Mouse (Mus musculus): ENCODE data around the gene Arid4b. TPM values are rescaled to one million over a fixed set of nuclear protein-coding genes. Genes with fewer than 3 reads are reported as not detected.
A peak's percentile ranks its signal among the peaks of the same experiment; 100 is the strongest.
"Not testable (repeated sequence)": the region's sequence is repeated elsewhere in the genome, so short reads cannot be mapped to it uniquely, and the experiment has no call there.

The Arid4b gene
- polyA plus RNA-seq, 2 experiments: 5.2 to 11.7 TPM

DNA sequence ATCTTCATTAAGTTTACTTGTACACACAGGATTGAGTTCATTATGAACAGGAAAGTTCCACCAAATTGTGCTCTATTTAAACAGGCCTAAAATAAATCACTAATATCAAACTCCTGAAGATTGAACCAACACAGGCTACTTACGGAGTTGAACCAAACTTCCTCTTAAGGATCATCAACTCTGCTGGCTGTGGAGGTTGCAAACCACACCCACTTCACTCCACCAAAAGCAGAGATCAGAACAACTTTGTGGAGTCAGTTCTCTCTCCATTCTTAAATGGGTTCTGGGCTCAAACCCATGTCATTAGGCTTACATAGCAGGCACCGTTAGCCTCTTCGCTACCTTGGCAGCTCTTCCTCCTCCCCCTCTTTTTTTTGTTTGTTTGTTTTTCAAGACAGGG lies 44.2 kb upstream of the Arid4b start:
- Histone ChIP-seq H3K4me1 (replicated peaks; ENCODE audit: control insufficient read depth in 2 of 2, insufficient read depth in 2 of 2, low read length in 1 of 2) (peaks cover 21% of the 10 kb centered on the region in 2 experiments), H3K27me3 (ENCODE audit: control insufficient read depth, insufficient read depth, low read length) (no peaks in the 10 kb centered on the region), H3K36me3 (replicated peaks; ENCODE audit: control insufficient read depth, insufficient read depth, low read depth) (peaks cover 23% of the 10 kb centered on the region), H3K9me3 (ENCODE audit: control insufficient read depth, low read length) (no peaks in the 10 kb centered on the region), H3K27ac (peak overlapping the region; percentile 63), H3K4me3 (ENCODE audit: insufficient read depth in 1 of 2, low read depth in 2 of 2, low read length in 2 of 2) (no peak overlapping the region), H3K9ac (replicated peaks) (no peak overlapping the region), H3K4me2 (ENCODE audit: low read depth) (peak overlapping the region; percentile 23; the same call in 1 of the 2 replicates)
- TF ChIP-seq CTCF (IDR thresholded peaks at IDR 0.05; ENCODE audit: low read depth) (no peak), EP300 (IDR thresholded peaks at IDR 0.05; ENCODE audit: low read depth) (no peak)
- 60% methylated on average over 3 of the region's 3 CpGs for WGBS (ENCODE audit: insufficient replicate concordance)
- ATAC-seq (ENCODE audit: insufficient read depth) (peak; percentile 34; the same call in 1 of the 2 replicates), DNase-seq (ENCODE audit: low read depth in 3 of 3, low spot score in 3 of 3) (no peak)

GRCm38 (mm10) chr13:14021417-14021816 lies 41.6 kb upstream of the Arid4b start:
- peaks cover 21 to 26% of the 10 kb centered on the region in 2 experiments for H3K4me1 ChIP-seq (replicated peaks; ENCODE audit: control insufficient read depth in 2 of 2, insufficient read depth in 2 of 2, low read length in 1 of 2)
- not testable (repeated sequence) for H3K27me3 ChIP-seq (ENCODE audit: control insufficient read depth, insufficient read depth, low read length); H3K27ac ChIP-seq; H3K9ac ChIP-seq (replicated peaks); H3K9me3 ChIP-seq (ENCODE audit: control insufficient read depth, low read length); DNase-seq (ENCODE audit: low read depth in 3 of 3, low spot score in 3 of 3)
- 16% methylated on average over 9 of the region's 12 CpGs for WGBS (ENCODE audit: insufficient replicate concordance)
- H3K4me2 ChIP-seq (ENCODE audit: low read depth): peak overlapping the region; percentile 40
- ATAC-seq (ENCODE audit: insufficient read depth): peak; percentile 74; the same call in 1 of the 2 replicates
- H3K4me3 ChIP-seq (ENCODE audit: insufficient read depth in 1 of 2, low read depth in 2 of 2, low read length in 2 of 2): 0 out of 4 replicates have a peak overlapping the region, but pooled peaks of 1 of the 2 experiments have one; percentile 21
- H3K36me3 ChIP-seq (replicated peaks; ENCODE audit: control insufficient read depth, insufficient read depth, low read depth): peaks cover 12% of the 10 kb centered on the region
- peak; percentile 64 for TF ChIP-seq EP300 (IDR thresholded peaks at IDR 0.05; ENCODE audit: low read depth)

DNA sequence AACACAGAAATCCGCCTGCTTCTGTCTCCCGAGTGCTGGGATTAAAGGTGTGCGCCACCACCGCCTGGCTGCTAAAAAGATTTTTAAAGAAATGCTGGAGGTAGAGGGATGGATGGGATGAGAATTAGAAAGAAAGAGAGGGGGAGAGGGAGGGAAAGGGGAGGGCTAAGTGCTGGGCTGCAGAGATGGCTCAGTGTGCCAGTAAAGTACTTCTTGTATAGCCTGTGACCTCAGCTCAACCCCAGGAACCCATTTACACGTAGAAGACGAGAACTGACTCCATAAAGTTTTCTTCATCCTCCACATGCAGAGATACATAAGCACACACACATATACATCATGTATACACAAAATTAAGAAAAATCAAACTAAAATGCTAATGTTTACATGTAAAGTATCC lies 37.5 kb upstream of the Arid4b start:
- H3K36me3 ChIP-seq (replicated peaks; ENCODE audit: control insufficient read depth, insufficient read depth, low read depth): peaks cover 24% of the 10 kb centered on the region
- H3K27ac ChIP-seq: no peak overlapping the region
- TF ChIP-seq CTCF (IDR thresholded peaks at IDR 0.05; ENCODE audit: low read depth): no peak
- no peak for TF ChIP-seq EP300 (IDR thresholded peaks at IDR 0.05; ENCODE audit: low read depth)
- DNase-seq (ENCODE audit: low read depth in 3 of 3, low spot score in 3 of 3): no peak
- no peaks in the 10 kb centered on the region for H3K9me3 ChIP-seq (ENCODE audit: control insufficient read depth, low read length)
- ATAC-seq (ENCODE audit: insufficient read depth): no peak
- no peak overlapping the region for H3K4me2 ChIP-seq (ENCODE audit: low read depth)
- no peaks in the 10 kb centered on the region for H3K27me3 ChIP-seq (ENCODE audit: control insufficient read depth, insufficient read depth, low read length)
- no peak overlapping the region for H3K4me3 ChIP-seq (ENCODE audit: insufficient read depth in 1 of 2, low read depth in 2 of 2, low read length in 2 of 2)
- peaks cover 9 to 22% of the 10 kb centered on the region in 2 experiments for H3K4me1 ChIP-seq (replicated peaks; ENCODE audit: control insufficient read depth in 2 of 2, insufficient read depth in 2 of 2, low read length in 1 of 2)
- 84% methylated on average over 6 of the region's 6 CpGs for WGBS (ENCODE audit: insufficient replicate concordance)
- no peak overlapping the region for H3K9ac ChIP-seq (replicated peaks)

DNA sequence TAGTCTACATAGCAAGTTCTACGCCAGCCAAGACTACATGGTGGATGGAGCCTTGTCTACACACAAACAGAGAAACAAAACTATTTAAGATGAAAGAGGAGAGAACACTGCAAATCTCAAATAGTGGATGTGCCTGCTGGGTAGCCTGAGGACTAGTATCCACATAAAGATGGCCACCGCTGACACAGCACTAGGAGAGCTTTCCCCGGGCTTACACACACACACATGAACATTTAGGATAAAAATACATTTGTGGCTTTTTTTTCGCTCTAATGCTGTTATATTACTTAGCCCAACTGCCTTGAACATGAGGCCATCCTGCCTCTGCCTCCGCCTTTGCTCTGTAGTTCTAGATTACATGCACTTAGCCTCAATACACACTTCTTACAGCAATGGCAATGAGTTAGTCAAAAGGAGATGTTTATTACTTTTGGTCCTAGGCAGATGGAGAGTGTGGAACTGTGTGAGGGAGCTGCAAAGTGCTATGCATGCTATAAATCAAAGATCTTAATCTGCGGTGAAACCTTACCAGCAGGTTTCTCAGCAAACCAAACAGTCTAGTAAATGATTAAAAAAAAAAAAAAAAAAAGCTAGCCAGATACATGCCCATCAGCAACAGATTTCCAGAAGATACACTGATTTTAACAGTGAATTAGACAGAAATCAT lies 36.7 kb upstream of the Arid4b start:
- H3K4me2 ChIP-seq (ENCODE audit: low read depth): no peak overlapping the region
- no peaks in the 10 kb centered on the region for H3K27me3 ChIP-seq (ENCODE audit: control insufficient read depth, insufficient read depth, low read length)
- peaks cover 24% of the 10 kb centered on the region for H3K36me3 ChIP-seq (replicated peaks; ENCODE audit: control insufficient read depth, insufficient read depth, low read depth)
- 75% methylated on average over 6 of the region's 6 CpGs for WGBS (ENCODE audit: insufficient replicate concordance)
- no peaks in the 10 kb centered on the region for H3K9me3 ChIP-seq (ENCODE audit: control insufficient read depth, low read length)
- H3K9ac ChIP-seq (replicated peaks): no peak overlapping the region
- H3K27ac ChIP-seq: no peak overlapping the region
- no peak for TF ChIP-seq CTCF (IDR thresholded peaks at IDR 0.05; ENCODE audit: low read depth)
- TF ChIP-seq EP300 (IDR thresholded peaks at IDR 0.05; ENCODE audit: low read depth): no peak
- H3K4me3 ChIP-seq (ENCODE audit: insufficient read depth in 1 of 2, low read depth in 2 of 2, low read length in 2 of 2): no peak overlapping the region
- DNase-seq (ENCODE audit: low read depth in 3 of 3, low spot score in 3 of 3) (no peak), ATAC-seq (ENCODE audit: insufficient read depth) (no peak)
- H3K4me1 ChIP-seq (replicated peaks; ENCODE audit: control insufficient read depth in 2 of 2, insufficient read depth in 2 of 2, low read length in 1 of 2): peaks cover 12 to 29% of the 10 kb centered on the region in 2 experiments

DNA sequence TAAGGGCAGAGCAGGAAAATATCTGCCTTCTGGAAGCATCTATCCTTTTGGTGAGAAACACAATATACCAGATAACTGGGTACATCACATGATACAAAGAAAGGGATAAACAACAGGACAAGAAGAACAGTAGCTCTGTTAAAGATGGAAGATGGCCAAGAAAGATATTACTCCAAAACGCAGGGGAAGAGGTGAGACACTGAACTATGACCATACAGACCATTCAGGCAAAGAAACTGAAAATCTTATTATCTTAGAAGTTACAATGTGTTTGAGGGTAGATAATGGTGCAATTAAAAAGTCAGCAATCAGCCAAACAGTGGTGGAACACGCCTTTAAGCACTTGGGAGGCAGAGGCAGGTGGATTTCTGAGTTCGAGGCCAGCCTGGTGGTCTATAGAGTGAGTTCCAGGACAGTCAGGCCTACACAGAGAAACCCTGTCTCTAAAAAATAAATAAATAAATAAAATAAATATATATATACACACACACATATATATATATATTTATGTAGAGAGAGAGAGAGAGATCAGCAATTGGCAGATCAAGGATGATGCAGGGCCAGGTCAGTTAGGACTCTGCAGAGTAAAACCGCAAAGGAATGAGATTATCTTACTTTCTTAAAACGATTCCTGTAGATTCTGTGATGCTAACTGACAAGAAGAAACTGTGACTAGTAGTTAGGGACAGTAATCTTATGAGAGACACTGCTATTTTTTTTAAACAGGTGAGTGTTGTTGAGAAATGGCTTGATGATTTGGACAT lies 29.5 kb upstream of the Arid4b start:
- peak overlapping the region; percentile 66 for H3K9ac ChIP-seq (replicated peaks)
- H3K9me3 ChIP-seq (ENCODE audit: control insufficient read depth, low read length): no peaks in the 10 kb centered on the region
- peak; percentile 49 to 70 (median 62) for DNase-seq (ENCODE audit: low read depth in 3 of 3, low spot score in 3 of 3)
- peaks cover 44 to 51% of the 10 kb centered on the region in 2 experiments for H3K4me1 ChIP-seq (replicated peaks; ENCODE audit: control insufficient read depth in 2 of 2, insufficient read depth in 2 of 2, low read length in 1 of 2)
- H3K4me2 ChIP-seq (ENCODE audit: low read depth): peak overlapping the region; percentile 62
- H3K36me3 ChIP-seq (replicated peaks; ENCODE audit: control insufficient read depth, insufficient read depth, low read depth): peaks cover 3% of the 10 kb centered on the region
- ATAC-seq (ENCODE audit: insufficient read depth): peak; percentile 72
- H3K27me3 ChIP-seq (ENCODE audit: control insufficient read depth, insufficient read depth, low read length): no peaks in the 10 kb centered on the region
- 11% methylated on average over 5 of the region's 5 CpGs for WGBS (ENCODE audit: insufficient replicate concordance)
- H3K27ac ChIP-seq: peak overlapping the region; percentile 98
- peak overlapping the region in 1 of 2 experiments; percentile 10; a peak in 1 of 4 replicates for H3K4me3 ChIP-seq (ENCODE audit: insufficient read depth in 1 of 2, low read depth in 2 of 2, low read length in 2 of 2)
- TF ChIP-seq EP300 (IDR thresholded peaks at IDR 0.05; ENCODE audit: low read depth) (peak; percentile 84), CTCF (IDR thresholded peaks at IDR 0.05; ENCODE audit: low read depth) (no peak)
